Mouse (Mus musculus): Measurements from ENCODE around the gene Tex21.

DNA sequence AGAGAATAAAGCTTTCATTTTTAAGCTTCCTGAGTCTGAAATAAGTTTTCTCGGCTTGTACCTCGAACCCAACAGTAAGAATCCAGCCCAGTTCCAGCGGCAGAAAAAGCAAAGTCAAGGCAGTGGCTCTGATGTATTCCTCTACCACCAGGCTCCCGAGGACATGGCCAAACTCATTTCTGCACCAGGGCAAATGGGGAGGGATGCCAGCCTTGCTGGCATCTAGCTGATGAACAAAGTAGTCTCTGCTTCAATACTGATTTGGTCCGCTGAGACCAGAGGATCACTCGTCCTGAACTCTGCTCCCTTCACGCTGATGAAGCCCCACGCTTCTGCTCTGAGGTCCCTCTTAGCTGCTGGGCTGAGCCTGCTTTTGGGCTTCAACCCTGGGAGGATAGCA lies 7.4 kb upstream of the Tex21 start:
- no peak for TF ChIP-seq USF1 (IDR thresholded peaks at IDR 0.05; ENCODE audit: low read depth)
- no peak for TF ChIP-seq CTCF (IDR thresholded peaks at IDR 0.05; ENCODE audit: control insufficient read depth, insufficient read depth, insufficient read length)
- no peak for TF ChIP-seq MAX (IDR thresholded peaks at IDR 0.05)
- TF ChIP-seq MYOG (IDR thresholded peaks at IDR 0.05; ENCODE audit: control insufficient read depth, extremely low read depth, insufficient read length) = no peak
- TF ChIP-seq MYOD1 (IDR thresholded peaks at IDR 0.05; ENCODE audit: control insufficient read depth, insufficient read length, low read depth) = no peak

Measured in C2C12 (cell line).